Mouse (Mus musculus) cerebellum, adult 9-10 months (tissue): Measurements from ENCODE around the gene Tomm40l.
"Not testable (repeated sequence)": the region's sequence is repeated elsewhere in the genome, so short reads cannot be mapped to it uniquely, and the experiment has no call there.

ENCODE experiments used
- DNase-seq: peaks from one replicate; pipeline ENCODE4 v3.0.0; 2022

The Tomm40l gene

DNA sequence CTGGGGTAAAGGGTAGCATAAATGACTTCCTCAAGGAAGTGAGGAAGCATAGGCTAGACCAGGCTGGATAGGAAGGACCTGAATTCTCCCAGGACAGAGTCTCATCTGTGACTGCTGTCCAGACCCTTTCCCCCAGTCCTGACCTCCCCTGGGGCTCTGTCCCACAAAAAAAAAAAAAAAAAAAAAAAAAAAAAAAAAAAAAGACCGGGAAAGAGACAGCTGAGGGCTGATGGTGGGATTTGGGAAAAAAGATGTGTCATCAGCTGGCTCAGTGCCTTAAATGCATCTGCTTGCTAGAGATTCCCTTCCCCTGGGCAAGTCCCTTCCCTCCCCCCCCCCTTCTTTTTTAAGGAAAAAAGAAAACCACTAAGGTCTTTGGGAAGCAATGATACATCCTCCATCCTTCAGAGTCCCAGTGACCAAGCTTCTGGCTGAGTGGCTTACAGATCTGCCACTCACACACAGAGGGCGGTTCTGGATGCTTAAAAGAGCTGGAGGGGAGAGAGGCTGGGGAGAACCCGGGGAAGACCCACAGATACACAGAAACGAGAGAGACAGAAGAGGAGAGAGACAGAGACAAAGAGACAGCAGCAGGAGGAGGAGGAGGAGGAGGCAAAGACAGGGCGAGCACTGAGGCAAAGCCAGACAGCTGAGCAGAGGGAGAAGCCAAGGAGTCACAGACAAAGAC lies 27.7 kb upstream of the Tomm40l start, which contains the start of gene Adamts4:
TSS of gene Adamts4 (plus strand) at position 509 of the 688 bp plus-strand sequence.
- DNase-seq: no peak

GRCm38 (mm10) chr1:171248386-171249226 lies 26.3 kb upstream of the Tomm40l start:
- peak; percentile 47 for DNase-seq

DNA sequence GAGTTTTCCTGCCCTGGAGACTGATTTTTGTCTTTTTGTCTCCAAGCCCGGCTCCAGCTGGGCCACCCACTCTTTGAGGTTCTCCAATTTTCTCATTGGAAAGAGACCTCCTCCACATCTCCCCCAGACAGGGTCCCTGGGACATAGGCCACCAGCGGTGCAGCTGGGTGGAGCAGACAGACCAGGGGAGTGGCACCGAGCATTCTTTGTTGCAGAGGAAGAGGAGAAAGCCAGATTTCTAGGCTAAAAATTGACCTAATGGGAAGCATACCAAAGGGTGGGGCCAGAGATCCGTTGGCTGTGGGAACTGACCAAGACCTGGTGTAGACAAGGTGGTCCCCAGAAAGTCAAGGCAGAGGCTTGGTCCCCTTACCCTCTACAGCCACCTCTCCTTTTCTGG lies 25.6 kb upstream of the Tomm40l start:
- DNase-seq: peak; percentile 55

DNA sequence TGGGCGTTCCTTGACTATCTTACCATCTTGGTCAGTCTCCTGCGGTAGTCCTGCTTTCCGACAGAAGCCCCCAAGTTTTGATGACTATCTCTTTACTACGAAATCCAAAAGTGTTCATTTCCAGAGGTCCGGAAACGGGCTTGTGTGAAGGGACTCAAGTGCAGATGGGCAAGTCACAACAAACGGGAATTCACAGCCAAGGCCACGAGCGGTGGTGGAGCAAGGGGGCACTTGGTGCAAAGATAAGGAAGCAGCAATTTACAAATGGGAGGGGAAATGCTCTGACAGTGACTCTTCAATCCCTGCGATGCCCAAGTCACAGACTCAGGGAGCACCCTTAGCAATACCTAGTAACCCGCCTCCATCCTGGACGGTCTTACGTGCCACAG lies 25.1 kb upstream of the Tomm40l start:
- DNase-seq: no peak

- DNase-seq: peak; percentile 98
Observed at GRCm38 (mm10) chr1:171246709-171247452, 24.6 kb upstream of the Tomm40l start.

DNA sequence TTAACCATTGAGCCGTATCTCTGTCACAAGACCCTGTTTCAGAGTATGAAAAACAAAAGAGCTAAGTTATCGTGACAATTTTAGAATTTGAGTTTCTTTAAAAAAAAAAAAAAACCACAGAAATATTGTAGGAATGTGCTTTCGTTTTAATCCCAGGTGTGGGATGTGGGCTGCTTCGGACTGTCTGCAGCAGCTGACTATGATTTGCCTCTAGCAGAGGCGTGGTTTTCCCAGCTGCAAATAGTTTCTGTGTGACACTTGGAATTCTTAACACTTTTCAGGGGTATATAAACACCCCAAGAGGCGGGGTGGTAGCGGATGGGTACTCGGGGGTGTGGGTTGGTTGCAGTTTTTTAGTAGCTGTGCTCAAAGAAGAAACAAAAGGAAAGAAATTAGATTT lies 23.0 kb upstream of the Tomm40l start:
- no peak for DNase-seq

DNA sequence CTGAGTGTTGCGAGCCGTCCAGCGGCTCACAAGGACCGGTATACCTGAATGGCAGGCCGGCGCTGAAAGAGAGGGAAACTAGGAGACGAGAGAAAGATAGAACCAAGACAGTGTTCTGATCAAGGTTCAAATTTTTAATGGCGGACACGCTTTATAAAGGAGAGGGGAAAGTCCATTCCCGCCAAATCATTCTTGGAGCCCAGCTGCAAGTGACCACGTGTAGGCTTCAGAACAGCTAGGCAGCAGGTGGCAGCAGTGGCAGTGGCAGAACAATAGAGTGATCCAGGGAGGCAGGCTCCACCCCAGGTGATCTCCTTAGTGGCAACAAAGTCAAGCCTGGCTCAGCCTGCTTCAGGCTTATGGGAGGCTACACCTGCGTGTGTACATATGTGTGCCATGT lies 19.6 kb upstream of the Tomm40l start:
- not testable (repeated sequence) for DNase-seq

- no peak for DNase-seq
Observed at GRCm38 (mm10) chr1:171240911-171241310, 18.6 kb upstream of the Tomm40l start.

DNA sequence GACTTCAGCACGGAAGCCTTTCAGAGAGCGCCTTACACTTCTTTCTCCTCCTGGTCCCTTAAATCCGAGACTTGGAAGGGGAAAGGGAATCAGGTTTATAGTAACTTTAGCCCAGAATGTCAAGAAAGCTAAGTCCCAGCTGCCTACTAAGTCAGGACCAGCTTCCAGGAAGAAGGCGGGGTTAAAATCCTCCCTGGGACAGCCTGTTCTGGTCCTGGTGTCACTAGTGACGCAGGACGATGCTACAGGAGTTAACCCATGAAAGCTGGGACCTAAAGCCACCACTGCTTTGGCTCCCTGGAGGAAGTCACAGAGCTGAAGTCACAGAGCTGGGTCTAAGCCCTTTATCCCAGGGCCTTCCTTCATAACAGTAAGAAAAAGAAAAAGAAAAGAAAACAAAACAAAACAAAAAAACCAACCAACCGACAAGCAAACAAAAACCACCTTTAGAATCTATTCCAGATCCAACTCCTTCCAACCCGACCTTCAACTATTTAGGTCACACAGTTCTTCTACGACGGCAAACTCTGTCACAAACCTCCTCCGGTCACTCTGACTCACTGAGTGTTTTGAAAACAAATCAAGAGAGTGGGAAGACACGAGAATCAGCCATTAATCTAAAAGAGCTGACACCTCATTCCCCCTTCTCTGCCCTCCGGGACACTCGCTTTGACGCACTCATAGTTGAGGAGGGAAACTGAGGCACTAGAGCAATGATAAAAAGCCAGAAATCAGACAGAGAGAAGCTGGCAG lies 17.9 kb upstream of the Tomm40l start:
- DNase-seq: no peak

DNA sequence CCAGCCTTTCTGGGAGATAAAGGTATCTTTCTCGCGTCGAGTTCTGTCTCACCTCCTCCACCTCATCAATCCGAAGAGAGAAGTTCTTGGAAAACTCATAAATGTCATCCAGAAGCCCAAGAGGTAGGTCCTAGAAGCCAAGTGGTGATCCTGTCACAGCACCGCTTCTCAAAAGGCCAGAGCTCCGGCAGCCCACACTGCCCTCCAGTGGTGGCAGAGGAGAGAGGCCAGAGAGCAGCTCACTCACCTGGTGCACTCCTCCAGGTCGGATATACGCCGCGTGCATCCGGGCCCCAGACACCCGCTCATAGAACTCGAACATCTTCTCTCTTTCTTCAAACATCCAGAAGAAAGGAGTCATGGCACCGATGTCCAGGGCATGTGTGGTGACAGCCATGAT lies 16.1 kb upstream of the Tomm40l start:
- DNase-seq: no peak

- no peak for DNase-seq
Observed at GRCm38 (mm10) chr1:171237438-171237837, 15.1 kb upstream of the Tomm40l start.

DNA sequence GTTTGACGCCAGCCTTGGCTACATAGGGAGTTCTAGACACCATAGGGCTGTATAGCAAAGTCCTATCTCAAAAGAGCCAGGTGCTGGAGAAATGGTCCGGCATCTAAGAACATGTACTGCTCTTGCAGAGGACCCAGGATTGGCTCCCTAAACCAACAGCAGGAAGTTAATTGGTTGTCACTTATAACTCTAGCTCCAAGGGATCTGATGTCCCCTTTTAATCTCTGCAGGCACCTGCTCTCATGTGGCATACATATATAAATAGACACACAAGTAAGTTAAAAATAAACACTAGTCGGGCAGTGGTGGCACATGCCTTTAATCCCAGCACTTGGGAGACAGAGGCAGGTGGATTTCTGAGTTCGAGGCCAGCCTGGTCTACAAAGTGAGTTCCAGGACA lies 13.5 kb upstream of the Tomm40l start:
- no peak for DNase-seq

- no peak for DNase-seq
Observed at GRCm38 (mm10) chr1:171234538-171234937, 12.2 kb upstream of the Tomm40l start.

- no peak for DNase-seq
Observed at GRCm38 (mm10) chr1:171234126-171234525, 11.8 kb upstream of the Tomm40l start, which contains the start of gene Fcer1g. Fcer1g (minus strand) TSS chr1:171234365.

- DNase-seq: no peak
Observed at GRCm38 (mm10) chr1:171232800-171233730, 10.8 kb upstream of the Tomm40l start.

DNA sequence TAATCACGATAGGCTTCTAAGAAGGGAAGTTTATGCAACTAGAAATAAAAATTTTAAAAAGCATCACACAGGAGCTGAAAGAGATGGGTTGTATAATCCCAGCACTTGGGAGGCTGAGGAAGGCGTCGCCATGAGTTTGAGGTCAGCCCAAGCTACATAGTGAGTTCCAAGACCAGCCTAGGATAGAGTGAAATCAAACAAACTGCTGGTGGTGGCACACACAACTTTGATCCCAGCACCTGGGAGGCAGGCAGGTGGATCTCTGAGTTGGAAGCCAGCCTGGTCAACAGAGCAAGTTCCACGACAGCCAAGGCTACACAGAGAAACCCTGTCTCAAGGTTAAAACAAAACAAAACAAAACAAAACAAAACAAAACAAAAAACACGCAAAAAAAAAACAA lies 10.0 kb upstream of the Tomm40l start:
- no peak for DNase-seq

GRCm38 (mm10) chr1:171231844-171232243 lies 9.5 kb upstream of the Tomm40l start:
- no peak for DNase-seq

DNA sequence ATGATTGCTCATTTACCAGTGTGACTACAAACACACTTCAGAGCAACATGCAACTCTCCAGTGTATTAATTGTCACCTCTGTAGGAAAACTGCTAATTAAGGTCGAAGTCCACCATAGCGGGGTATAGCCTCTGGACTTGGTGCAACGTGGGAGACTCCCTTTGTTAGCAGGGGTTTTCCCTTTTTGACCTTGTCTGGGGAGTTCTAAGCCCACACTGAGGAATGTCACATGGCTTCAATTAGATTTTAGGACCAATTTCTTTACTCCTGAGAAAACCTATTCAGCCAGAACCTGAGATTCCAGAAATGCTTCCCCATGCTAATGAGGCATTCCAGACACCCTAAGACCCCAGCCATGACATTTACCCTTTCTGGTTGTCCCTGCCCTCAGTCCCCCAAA lies 7.9 kb upstream of the Tomm40l start:
- no peak for DNase-seq

- DNase-seq: no peak
Observed at GRCm38 (mm10) chr1:171229750-171230149, 7.4 kb upstream of the Tomm40l start.

DNA sequence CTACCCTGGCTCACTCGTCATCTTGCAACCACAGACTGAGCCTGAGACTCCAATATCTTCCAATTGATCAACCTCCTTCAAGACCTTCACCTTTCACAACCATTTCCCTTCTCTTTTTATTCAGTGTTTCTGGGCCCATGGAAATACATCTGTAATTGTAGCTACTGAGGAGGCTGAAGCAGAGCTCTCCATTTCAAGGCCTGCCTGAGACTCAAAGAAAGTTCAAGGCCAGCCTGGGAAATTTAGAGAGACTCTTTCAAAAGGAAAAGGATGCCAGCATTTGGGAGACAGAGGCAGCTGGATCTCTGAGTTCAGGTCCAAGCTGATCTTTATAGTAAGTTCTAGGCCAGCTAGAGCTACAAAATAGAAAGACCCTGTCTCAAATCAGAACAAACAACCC lies 5.6 kb upstream of the Tomm40l start:
- DNase-seq: no peak

DNA sequence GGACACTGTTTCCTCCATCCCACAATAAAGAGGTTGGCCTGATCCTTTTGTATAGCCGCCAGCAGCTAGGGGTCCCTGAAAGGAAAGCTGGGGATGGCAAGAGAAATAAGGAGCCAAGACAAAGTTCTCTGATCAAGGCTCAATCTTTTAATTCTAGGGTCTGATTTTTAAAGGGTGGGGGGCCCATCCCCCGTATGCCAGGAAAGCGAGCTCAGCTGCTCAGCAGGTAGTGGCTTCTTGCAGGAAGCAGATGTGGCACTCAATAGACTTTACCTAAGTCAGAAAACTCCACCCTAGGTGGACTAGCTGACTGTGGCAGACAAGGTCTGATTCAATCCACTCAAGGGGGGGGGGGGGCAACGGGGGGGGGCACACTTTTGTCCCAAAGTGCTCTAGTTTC lies 4.5 kb upstream of the Tomm40l start:
- DNase-seq: no peak

DNA sequence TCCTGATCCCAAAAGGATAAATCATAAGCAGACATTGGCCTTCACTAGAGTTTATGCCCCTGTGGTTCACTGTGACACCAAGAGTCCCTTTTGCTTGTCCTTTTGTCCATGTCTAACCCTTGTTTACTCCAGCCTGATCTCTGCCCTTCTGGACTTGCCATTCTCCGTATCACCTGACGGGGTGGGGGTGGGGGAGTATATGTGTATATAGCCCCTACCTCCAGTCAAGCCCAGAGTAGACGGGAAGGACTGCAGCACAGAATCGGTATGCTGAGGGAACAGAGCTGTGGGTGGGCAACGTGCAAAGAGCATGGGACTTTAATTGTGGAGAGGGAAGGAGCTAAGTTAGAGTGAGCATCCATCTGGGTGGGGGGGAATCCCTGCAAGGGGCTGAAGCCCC lies 2.5 kb upstream of the Tomm40l start, which contains the start of gene Apoa2:
TSS of gene Apoa2 (plus strand) at position 198 of the 400 bp plus-strand sequence.
- no peak for DNase-seq
